Mouse (Mus musculus) liver, embryonic 12.5 days (tissue): Measurements from ENCODE around the gene Cyp8b1. TPM values are rescaled to one million over a fixed set of nuclear protein-coding genes. Genes with fewer than 3 reads are reported as not detected.
A peak's percentile ranks its signal among the peaks of the same experiment; 100 is the strongest.

Experiments
- ATAC-seq: fragments of 200-750 bp; cut with Nextera tagmentation; 2 replicates; pipeline ENCODE4 v1.8.0; 2017; ENCODE audit warnings: moderate number of reproducible peaks, mild to moderate bottlenecking, moderate library complexity
- H3K27ac ChIP-seq: fragments of 300-500 bp; sonication (generic); 2 replicates; pipeline ENCODE4 v1.5.1; 2016; ENCODE audit warnings: mild to moderate bottlenecking
- H3K27me3 ChIP-seq: fragments of 300-500 bp; sonication (generic); replicated peaks from 2 replicates; pipeline ENCODE4 v1.6.1; 2016; ENCODE audit warnings: mild to moderate bottlenecking, moderate library complexity
- H3K36me3 ChIP-seq: fragments of 300-500 bp; sonication (generic); 2 replicates; pipeline ENCODE4 v1.6.1; 2016; ENCODE audit warnings: mild to moderate bottlenecking, moderate library complexity
- H3K4me1 ChIP-seq: fragments of 300-500 bp; sonication (generic); 2 replicates; pipeline ENCODE4 v1.6.1; 2016
- H3K4me2 ChIP-seq: fragments of 300-500 bp; sonication (generic); 2 replicates; pipeline ENCODE4 v1.6.1; 2016; ENCODE audit warnings: mild to moderate bottlenecking, moderate library complexity
- H3K4me3 ChIP-seq: fragments of 300-500 bp; sonication (generic); 2 replicates; pipeline ENCODE4 v1.5.1; 2016; ENCODE audit warnings: mild to moderate bottlenecking, moderate library complexity
- H3K9ac ChIP-seq: fragments of 300-500 bp; sonication (generic); 2 replicates; pipeline ENCODE4 v1.6.1; 2016; ENCODE audit warnings: mild to moderate bottlenecking, moderate library complexity
- H3K9me3 ChIP-seq: fragments of 300-500 bp; sonication (generic); replicated peaks from 2 replicates; pipeline ENCODE4 v1.6.1; 2016; ENCODE audit warnings: mild to moderate bottlenecking, moderate library complexity
- WGBS: fragments of 180-500 bp; shearing (Covaris S2); methylation state at CpG from one replicate; pipeline ENCODE4 v1.1.7; 2016; ENCODE audit not compliant: insufficient replicate concordance; 5-methylcytosine and 5-hydroxymethylcytosine counted together
- polyA plus RNA-seq: library from polyadenylated mRNA; unstranded; fragments of >200 nt; fragmentation: Nextera tagmentation; extraction: Ambion mirVana; gene quantifications from 2 replicates; pipeline ENCODE4 v1.2.1, GENCODE M21; 2016

The Cyp8b1 gene
- polyA plus RNA-seq, 1 experiment from 2014 or later, result 0.27 TPM

- H3K27ac ChIP-seq, result no peak overlapping the region
- no peak overlapping the region for H3K4me2 ChIP-seq
- H3K27me3 ChIP-seq, result no peaks in the 10 kb centered on the region
- 62% methylated on average over 5 of the region's 5 CpGs for WGBS
- H3K36me3 ChIP-seq, result no peaks in the 10 kb centered on the region
- H3K9ac ChIP-seq, result no peak overlapping the region
- ATAC-seq, result no peak
- no peaks in the 10 kb centered on the region for H3K9me3 ChIP-seq
- no peak overlapping the region for H3K4me3 ChIP-seq
- H3K4me1 ChIP-seq, result no peaks in the 10 kb centered on the region
Measured at GRCm38 (mm10) chr9:121901710-121902700, 14.1 kb downstream of the Cyp8b1 start.

GRCm38 (mm10) chr9:121900282-121900855 is 15.7 kb downstream of the Cyp8b1 start:
- Histone ChIP-seq H3K27ac (no peak overlapping the region), H3K9ac (no peak overlapping the region), H3K9me3 (no peaks in the 10 kb centered on the region), H3K4me3 (no peak overlapping the region), H3K4me2 (no peak overlapping the region), H3K27me3 (no peaks in the 10 kb centered on the region), H3K4me1 (no peaks in the 10 kb centered on the region), H3K36me3 (no peaks in the 10 kb centered on the region)
- ATAC-seq, result no peak
- 69% methylated on average over 5 of the region's 5 CpGs for WGBS

GRCm38 (mm10) chr9:121899306-121899705 is 16.8 kb downstream of the Cyp8b1 start:
- no peak for ATAC-seq
- H3K9ac ChIP-seq, result no peak overlapping the region
- no peak overlapping the region for H3K4me2 ChIP-seq
- no peaks in the 10 kb centered on the region for H3K36me3 ChIP-seq
- WGBS, result 47% methylated on average over 6 of the region's 6 CpGs
- no peaks in the 10 kb centered on the region for H3K4me1 ChIP-seq
- H3K27ac ChIP-seq, result no peak overlapping the region
- no peaks in the 10 kb centered on the region for H3K9me3 ChIP-seq
- no peak overlapping the region for H3K4me3 ChIP-seq
- H3K27me3 ChIP-seq, result no peaks in the 10 kb centered on the region

GRCm38 (mm10) chr9:121898245-121898644 is 17.9 kb downstream of the Cyp8b1 start, which contains the start of gene Ackr2:
Ackr2 (plus strand) TSS chr9:121898355.
- no peak within 1 kb of the TSS for H3K4me2 ChIP-seq
- no peaks in the 10 kb centered on the region for H3K9me3 ChIP-seq
- H3K27me3 ChIP-seq, result no peaks in the 10 kb centered on the region
- H3K9ac ChIP-seq, result no peak within 1 kb of the TSS
- 0 out of 2 replicates have a peak, but pooled peaks have one; percentile 13 for ATAC-seq
- H3K4me1 ChIP-seq, result no peaks in the 10 kb centered on the region
- no peak within 1 kb of the TSS for H3K4me3 ChIP-seq
- H3K36me3 ChIP-seq, result no peaks in the 10 kb centered on the region
- 69% methylated on average over 9 of the region's 9 CpGs for WGBS
- no peak within 1 kb of the TSS for H3K27ac ChIP-seq

- Histone ChIP-seq H3K4me2 (no peak overlapping the region), H3K36me3 (no peaks in the 10 kb centered on the region), H3K27me3 (no peaks in the 10 kb centered on the region), H3K9me3 (no peaks in the 10 kb centered on the region), H3K9ac (no peak overlapping the region), H3K4me1 (no peaks in the 10 kb centered on the region), H3K4me3 (no peak overlapping the region), H3K27ac (no peak overlapping the region)
- no peak for ATAC-seq
- WGBS, result 55% methylated on average over 4 of the region's 4 CpGs
Measured at GRCm38 (mm10) chr9:121896820-121897219, 19.3 kb downstream of the Cyp8b1 start.

- H3K36me3 ChIP-seq, result no peaks in the 10 kb centered on the region
- H3K4me3 ChIP-seq, result no peak overlapping the region
- H3K9ac ChIP-seq, result no peak overlapping the region
- H3K27ac ChIP-seq, result no peak overlapping the region
- H3K4me1 ChIP-seq, result peaks cover 3% of the 10 kb centered on the region; the same call in 1 of the 2 replicates
- no peak overlapping the region for H3K4me2 ChIP-seq
- ATAC-seq, result no peak
- 56% methylated on average over 7 of the region's 7 CpGs for WGBS
- no peaks in the 10 kb centered on the region for H3K27me3 ChIP-seq
- no peaks in the 10 kb centered on the region for H3K9me3 ChIP-seq
Measured at GRCm38 (mm10) chr9:121895392-121895993, 20.6 kb downstream of the Cyp8b1 start.

GRCm38 (mm10) chr9:121894447-121894846 is 21.7 kb downstream of the Cyp8b1 start:
- no peak overlapping the region for H3K4me2 ChIP-seq
- no peak overlapping the region for H3K27ac ChIP-seq
- no peak overlapping the region for H3K9ac ChIP-seq
- no peak for ATAC-seq
- H3K4me3 ChIP-seq, result no peak overlapping the region
- no peaks in the 10 kb centered on the region for H3K36me3 ChIP-seq
- H3K9me3 ChIP-seq, result no peaks in the 10 kb centered on the region
- peaks cover 7% of the 10 kb centered on the region for H3K4me1 ChIP-seq
- WGBS, result 66% methylated on average over 7 of the region's 7 CpGs
- H3K27me3 ChIP-seq, result no peaks in the 10 kb centered on the region

GRCm38 (mm10) chr9:121892057-121892687 is 23.9 kb downstream of the Cyp8b1 start:
- H3K36me3 ChIP-seq, result no peaks in the 10 kb centered on the region
- no peak overlapping the region for H3K4me3 ChIP-seq
- no peak for ATAC-seq
- H3K27ac ChIP-seq, result no peak overlapping the region
- 72% methylated on average over 12 of the region's 12 CpGs for WGBS
- H3K9me3 ChIP-seq, result no peaks in the 10 kb centered on the region
- H3K4me2 ChIP-seq, result no peak overlapping the region
- H3K9ac ChIP-seq, result no peak overlapping the region
- H3K27me3 ChIP-seq, result no peaks in the 10 kb centered on the region
- peaks cover 7% of the 10 kb centered on the region for H3K4me1 ChIP-seq

GRCm38 (mm10) chr9:121891301-121891700 is 24.8 kb downstream of the Cyp8b1 start:
- H3K27ac ChIP-seq, result no peak overlapping the region
- no peak overlapping the region for H3K4me2 ChIP-seq
- 77% methylated on average over 9 of the region's 9 CpGs for WGBS
- no peaks in the 10 kb centered on the region for H3K36me3 ChIP-seq
- ATAC-seq, result no peak
- no peak overlapping the region for H3K4me3 ChIP-seq
- no peak overlapping the region for H3K9ac ChIP-seq
- H3K27me3 ChIP-seq, result no peaks in the 10 kb centered on the region
- H3K4me1 ChIP-seq, result peaks cover 7% of the 10 kb centered on the region
- no peaks in the 10 kb centered on the region for H3K9me3 ChIP-seq

- peaks cover 7% of the 10 kb centered on the region for H3K4me1 ChIP-seq
- no peak overlapping the region for H3K4me3 ChIP-seq
- H3K4me2 ChIP-seq, result peak overlapping the region; percentile 29; the same call in 1 of the 2 replicates
- H3K36me3 ChIP-seq, result no peaks in the 10 kb centered on the region
- H3K9ac ChIP-seq, result no peak overlapping the region
- H3K27ac ChIP-seq, result no peak overlapping the region
- no peaks in the 10 kb centered on the region for H3K9me3 ChIP-seq
- no peaks in the 10 kb centered on the region for H3K27me3 ChIP-seq
- peak; percentile 55; the same call in 1 of the 2 replicates for ATAC-seq
- 21% methylated on average over 18 of the region's 18 CpGs for WGBS
Measured at GRCm38 (mm10) chr9:121890441-121890941, 25.6 kb downstream of the Cyp8b1 start.

GRCm38 (mm10) chr9:121889927-121890440 is 26.1 kb downstream of the Cyp8b1 start:
- Histone ChIP-seq H3K4me1 (peaks cover 7% of the 10 kb centered on the region), H3K27me3 (no peaks in the 10 kb centered on the region), H3K27ac (no peak overlapping the region), H3K4me3 (no peak overlapping the region), H3K9me3 (no peaks in the 10 kb centered on the region), H3K4me2 (peak overlapping the region; percentile 29; the same call in 1 of the 2 replicates), H3K9ac (no peak overlapping the region), H3K36me3 (no peaks in the 10 kb centered on the region)
- WGBS, result 66% methylated on average over 4 of the region's 4 CpGs
- ATAC-seq, result no peak
